Mouse (Mus musculus): ENCODE measurements around the gene Slc44a4.
"Not testable (repeated sequence)": the region's sequence is repeated elsewhere in the genome, so short reads cannot be mapped to it uniquely, and the experiment has no call there.

The Slc44a4 gene

GRCm38 (mm10) chr17:34899053-34899889, 15.0 kb upstream of the Slc44a4 start:
- peak; percentile 73 for DNase-seq

GRCm38 (mm10) chr17:34899890-34900243, 14.4 kb upstream of the Slc44a4 start:
- DNase-seq: no peak

- DNase-seq: not testable (repeated sequence)
These were observed 13.4 kb upstream of the Slc44a4 start for GRCm38 (mm10) chr17:34900826-34901225.

- DNase-seq: not testable (repeated sequence)
These were observed 12.3 kb upstream of the Slc44a4 start for GRCm38 (mm10) chr17:34901948-34902347.

GRCm38 (mm10) chr17:34902895-34903294, 11.4 kb upstream of the Slc44a4 start:
- no peak for DNase-seq

- DNase-seq: peak; percentile 58
These were observed 3.3 kb upstream of the Slc44a4 start for GRCm38 (mm10) chr17:34910982-34911381.

GRCm38 (mm10) chr17:34911945-34912351, 2.3 kb upstream of the Slc44a4 start:
- peak; percentile 90 for DNase-seq

- peak; percentile 84 for DNase-seq
These were observed 1.2 kb downstream of the Slc44a4 start for GRCm38 (mm10) chr17:34915410-34915831.

GRCm38 (mm10) chr17:34916316-34916715, 2.0 kb downstream of the Slc44a4 start:
- DNase-seq: no peak

- no peak for DNase-seq
These were observed 2.9 kb downstream of the Slc44a4 start for GRCm38 (mm10) chr17:34917188-34917587.

GRCm38 (mm10) chr17:34922939-34923338, 8.7 kb downstream of the Slc44a4 start:
- DNase-seq: no peak

GRCm38 (mm10) chr17:34924258-34924657, 10.0 kb downstream of the Slc44a4 start:
- DNase-seq: no peak

- no peak for DNase-seq
These were observed 13.2 kb downstream of the Slc44a4 start for GRCm38 (mm10) chr17:34927306-34928019.

GRCm38 (mm10) chr17:34928841-34929240, 14.6 kb downstream of the Slc44a4 start:
- DNase-seq: no peak

GRCm38 (mm10) chr17:34931061-34931734, 16.9 kb downstream of the Slc44a4 start, which contains the start of gene Neu1:
TSS of gene Neu1 (plus strand) at chr17:34931253.
- peak; percentile 99 for DNase-seq

- peak; percentile 62 for DNase-seq
These were observed 17.5 kb downstream of the Slc44a4 start for GRCm38 (mm10) chr17:34931735-34932098.

GRCm38 (mm10) chr17:34932287-34932686, 18.0 kb downstream of the Slc44a4 start:
- no peak for DNase-seq

- peak; percentile 75 for DNase-seq
These were observed 19.8 kb downstream of the Slc44a4 start for GRCm38 (mm10) chr17:34934031-34934430.

GRCm38 (mm10) chr17:34934830-34935229, 20.6 kb downstream of the Slc44a4 start:
- DNase-seq: peak; percentile 47

GRCm38 (mm10) chr17:34937960-34938505, 23.8 kb downstream of the Slc44a4 start:
- DNase-seq: peak; percentile 65

- DNase-seq: no peak
These were observed 27.2 kb downstream of the Slc44a4 start for GRCm38 (mm10) chr17:34941344-34942041.

GRCm38 (mm10) chr17:34943128-34943815, 29.0 kb downstream of the Slc44a4 start:
- no peak for DNase-seq
